Mouse (Mus musculus) hindbrain, embryonic 14.5 days (tissue): ENCODE results near the gene Abhd14a. TPM values are rescaled to one million over a fixed set of nuclear protein-coding genes. Genes with fewer than 3 reads are reported as not detected.
A peak's percentile ranks its signal among the peaks of the same experiment; 100 is the strongest.

Experiments used
- ATAC-seq: fragments of 200-750 bp; cut with Nextera tagmentation; 2 replicates; pipeline ENCODE4 v1.8.0; 2017; ENCODE audit warnings: moderate number of reproducible peaks, mild to moderate bottlenecking, moderate TSS enrichment, moderate library complexity; ENCODE audit not compliant: low FRiP score
- DNase-seq: peaks from one replicate; pipeline ENCODE4 v3.0.0-alpha.2; 2015; ENCODE audit warnings: low spot score
- H3K27ac ChIP-seq: fragments of 300-500 bp; sonication (generic); 2 replicates; pipeline ENCODE4 v1.5.1; 2014; ENCODE audit warnings: mild to moderate bottlenecking, moderate library complexity
- H3K27me3 ChIP-seq: fragments of 300-500 bp; sonication (generic); 2 replicates; pipeline ENCODE4 v1.6.1; 2014; ENCODE audit warnings: mild to moderate bottlenecking, low read length, mixed read lengths; ENCODE audit not compliant: control insufficient read depth, insufficient read depth
- H3K36me3 ChIP-seq: fragments of 300-500 bp; sonication (generic); replicated peaks from 2 replicates; pipeline ENCODE4 v1.6.1; 2014; ENCODE audit not compliant: control insufficient read depth, insufficient read depth
- H3K4me1 ChIP-seq: fragments of 300-500 bp; sonication (generic); replicated peaks from 2 replicates; pipeline ENCODE4 v1.6.1; 2014; ENCODE audit warnings: antibody characterized with exemption, low read length, mixed read lengths; ENCODE audit not compliant: control insufficient read depth, insufficient read depth
- H3K4me2 ChIP-seq: fragments of 300-500 bp; sonication (generic); replicated peaks from 2 replicates; pipeline ENCODE4 v1.6.1; 2014; ENCODE audit warnings: mild to moderate bottlenecking, moderate library complexity
- H3K4me3 ChIP-seq: fragments of 300-500 bp; sonication (generic); replicated peaks from 2 replicates; pipeline ENCODE4 v1.5.1; 2014; ENCODE audit warnings: mild to moderate bottlenecking, low read length
- H3K9ac ChIP-seq: fragments of 300-500 bp; sonication (generic); 2 replicates; pipeline ENCODE4 v1.6.1; 2014
- H3K9me3 ChIP-seq: fragments of 300-500 bp; sonication (generic); 2 replicates; pipeline ENCODE4 v1.6.1; 2016; ENCODE audit warnings: low read length; ENCODE audit not compliant: control insufficient read depth
- WGBS: fragments of 180-500 bp; shearing (Covaris S2); extraction: QIAGEN DNeasy Blood & Tissue Kit; methylation state at CpG from one replicate; pipeline ENCODE4 v1.1.7; 2014; 5-methylcytosine and 5-hydroxymethylcytosine counted together
- polyA plus RNA-seq: library from polyadenylated mRNA; unstranded; fragments of >200 nt; fragmentation: Nextera tagmentation; extraction: Ambion mirVana; gene quantifications from 2 replicates; pipeline ENCODE4 v1.2.1, GENCODE M21; 2014

The Abhd14a gene
- polyA plus RNA-seq, 1 experiment from 2014 or later = 57.7 TPM

GRCm38 (mm10) chr9:106429221-106430014 is 18.1 kb downstream of the Abhd14a start, which contains the start of gene Rpl29:
Rpl29 (plus strand) TSS chr9:106429454.
- Histone ChIP-seq H3K9ac (peak within 1 kb of the TSS; percentile 86), H3K27me3 (no peaks in the 10 kb centered on the region), H3K4me1 (peaks cover 8% of the 10 kb centered on the region), H3K27ac (peak within 1 kb of the TSS; percentile 97), H3K4me2 (peak within 1 kb of the TSS; percentile 68), H3K9me3 (no peaks in the 10 kb centered on the region), H3K36me3 (peaks cover 39% of the 10 kb centered on the region), H3K4me3 (peak within 1 kb of the TSS; percentile 75)
- WGBS = under 1% methylated on average over 55 of the region's 55 CpGs
- ATAC-seq (peak; percentile 92), DNase-seq (peak; percentile 98)

GRCm38 (mm10) chr9:106428719-106429220 is 18.7 kb downstream of the Abhd14a start:
- DNase-seq = peak; percentile 66
- H3K4me2 ChIP-seq = peak overlapping the region; percentile 63
- ATAC-seq = peak; percentile 65
- peaks cover 8% of the 10 kb centered on the region for H3K4me1 ChIP-seq
- H3K9ac ChIP-seq = peak overlapping the region; percentile 59
- peak overlapping the region; percentile 97 for H3K27ac ChIP-seq
- 11% methylated on average over 11 of the region's 11 CpGs for WGBS
- no peaks in the 10 kb centered on the region for H3K9me3 ChIP-seq
- no peaks in the 10 kb centered on the region for H3K27me3 ChIP-seq
- peaks cover 34% of the 10 kb centered on the region for H3K36me3 ChIP-seq
- peak overlapping the region; percentile 75 for H3K4me3 ChIP-seq

- no peaks in the 10 kb centered on the region for H3K36me3 ChIP-seq
- 0% methylated on average over 3 of the region's 3 CpGs for WGBS
- no peak overlapping the region for H3K27ac ChIP-seq
- H3K4me2 ChIP-seq = peak overlapping the region; percentile 39
- no peaks in the 10 kb centered on the region for H3K9me3 ChIP-seq
- H3K4me1 ChIP-seq = peaks cover 32% of the 10 kb centered on the region
- peak; percentile 64; the same call in 1 of the 2 replicates for ATAC-seq
- DNase-seq = peak; percentile 94
- no peak overlapping the region for H3K4me3 ChIP-seq
- no peaks in the 10 kb centered on the region for H3K27me3 ChIP-seq
- no peak overlapping the region for H3K9ac ChIP-seq
Observed at GRCm38 (mm10) chr9:106421865-106422160, 25.7 kb downstream of the Abhd14a start.

GRCm38 (mm10) chr9:106421033-106421864 is 26.2 kb downstream of the Abhd14a start:
- peak; percentile 31; the same call in 1 of the 2 replicates for ATAC-seq
- Histone ChIP-seq H3K9me3 (no peaks in the 10 kb centered on the region), H3K4me1 (peaks cover 32% of the 10 kb centered on the region), H3K4me2 (peak overlapping the region; percentile 39), H3K9ac (no peak overlapping the region), H3K27ac (no peak overlapping the region; the same call in 1 of the 2 replicates), H3K36me3 (no peaks in the 10 kb centered on the region), H3K27me3 (no peaks in the 10 kb centered on the region), H3K4me3 (no peak overlapping the region)
- no peak for DNase-seq
- 4% methylated on average over 18 of the region's 18 CpGs for WGBS

- Histone ChIP-seq H3K4me2 (peak overlapping the region; percentile 39; the same call in 1 of the 2 replicates), H3K9me3 (no peaks in the 10 kb centered on the region), H3K36me3 (no peaks in the 10 kb centered on the region), H3K27me3 (no peaks in the 10 kb centered on the region), H3K4me3 (no peak overlapping the region), H3K27ac (no peak overlapping the region; the same call in 1 of the 2 replicates), H3K9ac (peak overlapping the region; percentile 25; the same call in 1 of the 2 replicates), H3K4me1 (peaks cover 32% of the 10 kb centered on the region)
- peak; percentile 16; the same call in 1 of the 2 replicates for ATAC-seq
- peak; percentile 29 for DNase-seq
- 8% methylated on average over 2 of the region's 2 CpGs for WGBS
Observed at GRCm38 (mm10) chr9:106420608-106421007, 26.9 kb downstream of the Abhd14a start.

- peak overlapping the region; percentile 10 for H3K4me3 ChIP-seq
- H3K9me3 ChIP-seq = no peaks in the 10 kb centered on the region
- WGBS = 14% methylated on average over 29 of the region's 29 CpGs
- no peaks in the 10 kb centered on the region for H3K36me3 ChIP-seq
- peak overlapping the region; percentile 47 for H3K4me2 ChIP-seq
- ATAC-seq = peak; percentile 60; the same call in 1 of the 2 replicates
- H3K27me3 ChIP-seq = no peaks in the 10 kb centered on the region
- DNase-seq = peak; percentile 81
- peaks cover 32% of the 10 kb centered on the region for H3K4me1 ChIP-seq
- H3K27ac ChIP-seq = peak overlapping the region; percentile 11; the same call in 1 of the 2 replicates
- peak overlapping the region; percentile 25 for H3K9ac ChIP-seq
Observed at GRCm38 (mm10) chr9:106417841-106418625, 29.4 kb downstream of the Abhd14a start.

GRCm38 (mm10) chr9:106416826-106417225 is 30.7 kb downstream of the Abhd14a start:
- Histone ChIP-seq H3K4me1 (peaks cover 32% of the 10 kb centered on the region), H3K9me3 (no peaks in the 10 kb centered on the region), H3K9ac (no peak overlapping the region), H3K4me3 (no peak overlapping the region), H3K27me3 (no peaks in the 10 kb centered on the region), H3K36me3 (no peaks in the 10 kb centered on the region), H3K4me2 (no peak overlapping the region), H3K27ac (no peak overlapping the region)
- DNase-seq (no peak), ATAC-seq (no peak)
- 92% methylated on average over 6 of the region's 6 CpGs for WGBS

- no peak for ATAC-seq
- no peaks in the 10 kb centered on the region for H3K36me3 ChIP-seq
- peaks cover 14% of the 10 kb centered on the region for H3K4me1 ChIP-seq
- H3K27ac ChIP-seq = no peak overlapping the region
- DNase-seq = no peak
- H3K4me2 ChIP-seq = no peak overlapping the region
- H3K27me3 ChIP-seq = no peaks in the 10 kb centered on the region
- H3K4me3 ChIP-seq = no peak overlapping the region
- 85% methylated on average over 5 of the region's 5 CpGs for WGBS
- H3K9me3 ChIP-seq = no peaks in the 10 kb centered on the region
- no peak overlapping the region for H3K9ac ChIP-seq
Observed at GRCm38 (mm10) chr9:106413606-106414005, 33.9 kb downstream of the Abhd14a start.
